Mouse (Mus musculus) embryonic facial prominence, embryonic 11.5 days (tissue): ENCODE measurements at regions not wholly inside any gene's neighbourhood (a gene's known extent, or its start where the extent isn't known, plus 50 kb on each side); places are given as distances from the start of the nearest gene placed in this dataset.

Source experiments
- ATAC-seq: fragments of 200-750 bp; cut with Nextera tagmentation; replicated peaks from 2 replicates; pipeline ENCODE4 v1.8.0; 2017; ENCODE audit warnings: low read depth; ENCODE audit not compliant: insufficient number of reproducible peaks, low FRiP score, low TSS enrichment
- DNase-seq: peaks from one replicate; pipeline ENCODE4 v3.0.0-alpha.2; 2015; ENCODE audit warnings: low spot score
- H3K27ac ChIP-seq: fragments of 300-500 bp; sonication (generic); replicated peaks from 2 replicates; pipeline ENCODE4 v1.5.1; 2014; ENCODE audit warnings: mild to moderate bottlenecking, low read depth, low read length, control low read depth
- H3K27me3 ChIP-seq: fragments of 300-500 bp; sonication (generic); 2 replicates; pipeline ENCODE4 v1.6.1; 2014; ENCODE audit warnings: mild to moderate bottlenecking, low read length, moderate library complexity, mixed read lengths; ENCODE audit not compliant: control insufficient read depth, insufficient read depth
- H3K36me3 ChIP-seq: fragments of 300-500 bp; sonication (generic); replicated peaks from 2 replicates; pipeline ENCODE4 v1.6.1; 2014; ENCODE audit warnings: low read depth, mild to moderate bottlenecking, low read length, moderate library complexity, mixed read lengths; ENCODE audit not compliant: control insufficient read depth, insufficient read depth
- H3K4me1 ChIP-seq: fragments of 300-500 bp; sonication (generic); 2 replicates; pipeline ENCODE4 v1.6.1; 2014; ENCODE audit warnings: low read length, mixed read lengths; ENCODE audit not compliant: control insufficient read depth, insufficient read depth
- H3K4me2 ChIP-seq: fragments of 300-500 bp; sonication (generic); 2 replicates; pipeline ENCODE4 v1.6.1; 2014; ENCODE audit warnings: low read depth, mild to moderate bottlenecking, control low read depth, low read length, moderate library complexity
- H3K4me3 ChIP-seq: fragments of 300-500 bp; sonication (generic); 2 replicates; pipeline ENCODE4 v1.5.1; 2014; ENCODE audit warnings: low read depth, low read length, control low read depth
- H3K9ac ChIP-seq: fragments of 300-500 bp; sonication (generic); replicated peaks from 2 replicates; pipeline ENCODE4 v1.6.1; 2014; ENCODE audit warnings: mild to moderate bottlenecking, control low read depth, low read length
- H3K9me3 ChIP-seq: fragments of 300-500 bp; sonication (generic); replicated peaks from 2 replicates; pipeline ENCODE4 v1.6.1; 2016; ENCODE audit warnings: mild to moderate bottlenecking, low read length, inconsistent platforms, mixed read lengths; ENCODE audit not compliant: control insufficient read depth
- WGBS: fragments of 180-500 bp; shearing (Covaris S2); extraction: QIAGEN DNeasy Blood & Tissue Kit; methylation state at CpG from one replicate; pipeline ENCODE4 v1.1.7; 2014; 5-methylcytosine and 5-hydroxymethylcytosine counted together

- 87% methylated on average over 7 of the region's 7 CpGs for WGBS
- ATAC-seq: no peak
- no peaks in the 10 kb centered on the region for H3K27me3 ChIP-seq
- H3K36me3 ChIP-seq: no peaks in the 10 kb centered on the region
- H3K4me2 ChIP-seq: no peak overlapping the region
- no peak for DNase-seq
- H3K9me3 ChIP-seq: no peaks in the 10 kb centered on the region
- no peak overlapping the region for H3K9ac ChIP-seq
- H3K27ac ChIP-seq: no peak overlapping the region
- no peak overlapping the region for H3K4me3 ChIP-seq
- no peaks in the 10 kb centered on the region for H3K4me1 ChIP-seq
Measured at GRCm38 (mm10) chr11:112071571-112071970, 710.5 kb upstream of the Sox9 start.

GRCm38 (mm10) chr11:112081386-112081785 is 700.6 kb upstream of the Sox9 start:
- no peak for ATAC-seq
- WGBS: 93% methylated on average over 4 of the region's 4 CpGs

GRCm38 (mm10) chr11:112083019-112083418 is 699.0 kb upstream of the Sox9 start:
- DNase-seq (no peak), ATAC-seq (no peak)
- H3K4me3 ChIP-seq: no peak overlapping the region
- no peaks in the 10 kb centered on the region for H3K4me1 ChIP-seq
- H3K27me3 ChIP-seq: no peaks in the 10 kb centered on the region
- no peak overlapping the region for H3K4me2 ChIP-seq
- H3K27ac ChIP-seq: no peak overlapping the region
- no peaks in the 10 kb centered on the region for H3K36me3 ChIP-seq
- no peak overlapping the region for H3K9ac ChIP-seq
- 49% methylated on average over 4 of the region's 4 CpGs for WGBS
- no peaks in the 10 kb centered on the region for H3K9me3 ChIP-seq

More at GRCm38 (mm10) chr11:112081386-112081785, 700.6 kb upstream of the Sox9 start:
- no peak overlapping the region for H3K4me3 ChIP-seq
- DNase-seq: no peak
- H3K9ac ChIP-seq: no peak overlapping the region
- no peaks in the 10 kb centered on the region for H3K9me3 ChIP-seq
- no peaks in the 10 kb centered on the region for H3K36me3 ChIP-seq
- H3K4me1 ChIP-seq: no peaks in the 10 kb centered on the region
- H3K27ac ChIP-seq: no peak overlapping the region
- H3K4me2 ChIP-seq: no peak overlapping the region
- no peaks in the 10 kb centered on the region for H3K27me3 ChIP-seq

- Histone ChIP-seq H3K4me1 (no peaks in the 10 kb centered on the region; the same call in 1 of the 2 replicates), H3K4me2 (no peak overlapping the region), H3K9ac (no peak overlapping the region), H3K27me3 (no peaks in the 10 kb centered on the region), H3K9me3 (no peaks in the 10 kb centered on the region), H3K36me3 (no peaks in the 10 kb centered on the region), H3K27ac (no peak overlapping the region), H3K4me3 (no peak overlapping the region)
- no peak for ATAC-seq
- DNase-seq: no peak
- 87% methylated on average over 8 of the region's 8 CpGs for WGBS
Measured at GRCm38 (mm10) chr11:112092168-112092567, 689.9 kb upstream of the Sox9 start.

GRCm38 (mm10) chr11:112095009-112095408 is 687.0 kb upstream of the Sox9 start:
- Histone ChIP-seq H3K27ac (no peak overlapping the region), H3K27me3 (no peaks in the 10 kb centered on the region), H3K36me3 (no peaks in the 10 kb centered on the region), H3K4me3 (no peak overlapping the region), H3K4me1 (no peaks in the 10 kb centered on the region), H3K4me2 (no peak overlapping the region), H3K9me3 (no peaks in the 10 kb centered on the region), H3K9ac (no peak overlapping the region)
- 53% methylated on average over 3 of the region's 3 CpGs for WGBS
- ATAC-seq (no peak), DNase-seq (no peak)

GRCm38 (mm10) chr11:112098161-112098560 is 683.9 kb upstream of the Sox9 start:
- Histone ChIP-seq H3K4me2 (no peak overlapping the region), H3K4me1 (no peaks in the 10 kb centered on the region), H3K9ac (no peak overlapping the region), H3K27me3 (no peaks in the 10 kb centered on the region), H3K4me3 (no peak overlapping the region), H3K9me3 (no peaks in the 10 kb centered on the region), H3K36me3 (no peaks in the 10 kb centered on the region), H3K27ac (no peak overlapping the region)
- ATAC-seq (no peak), DNase-seq (no peak)
- 83% methylated on average over 1 of the region's 1 CpGs for WGBS

- Histone ChIP-seq H3K27me3 (no peaks in the 10 kb centered on the region), H3K4me1 (no peaks in the 10 kb centered on the region), H3K9me3 (no peaks in the 10 kb centered on the region), H3K36me3 (no peaks in the 10 kb centered on the region), H3K9ac (no peak overlapping the region), H3K4me3 (no peak overlapping the region), H3K27ac (no peak overlapping the region), H3K4me2 (no peak overlapping the region)
- peak; percentile 32 for DNase-seq
- WGBS: 51% methylated on average over 2 of the region's 2 CpGs
- no peak for ATAC-seq
Measured at GRCm38 (mm10) chr11:112103252-112103651, 678.8 kb upstream of the Sox9 start.

- 77% methylated on average over 4 of the region's 4 CpGs for WGBS
- DNase-seq: no peak
Measured at GRCm38 (mm10) chr11:112106891-112107290, 675.1 kb upstream of the Sox9 start.

More at GRCm38 (mm10) chr11:112106891-112107290, 675.1 kb upstream of the Sox9 start:
- ATAC-seq: no peak
- H3K4me1 ChIP-seq: no peaks in the 10 kb centered on the region
- H3K27me3 ChIP-seq: no peaks in the 10 kb centered on the region
- no peak overlapping the region for H3K4me2 ChIP-seq
- no peaks in the 10 kb centered on the region for H3K36me3 ChIP-seq
- H3K9ac ChIP-seq: no peak overlapping the region
- no peaks in the 10 kb centered on the region for H3K9me3 ChIP-seq
- no peak overlapping the region for H3K4me3 ChIP-seq
- no peak overlapping the region for H3K27ac ChIP-seq
